Mouse (Mus musculus) neural tube, embryonic 14.5 days (tissue): ENCODE measurements around the gene Ahdc1. TPM values are rescaled to one million over a fixed set of nuclear protein-coding genes. Genes with fewer than 3 reads are reported as not detected.
A peak's percentile ranks its signal among the peaks of the same experiment; 100 is the strongest.

Source experiments
- ATAC-seq: fragments of 200-750 bp; cut with Nextera tagmentation; 2 replicates; pipeline ENCODE4 v1.8.0; 2017; ENCODE audit warnings: low read depth, mild to moderate bottlenecking, moderate TSS enrichment, moderate library complexity
- H3K27ac ChIP-seq: fragments of 300-500 bp; sonication (generic); 2 replicates; pipeline ENCODE4 v1.5.1; 2014; ENCODE audit warnings: low read depth, mild to moderate bottlenecking, control low read depth, low read length, moderate library complexity, mixed read lengths
- H3K27me3 ChIP-seq: fragments of 300-500 bp; sonication (generic); 2 replicates; pipeline ENCODE4 v1.6.1; 2014; ENCODE audit warnings: low read length; ENCODE audit not compliant: control insufficient read depth, insufficient read depth
- H3K36me3 ChIP-seq: fragments of 300-500 bp; sonication (generic); 2 replicates; pipeline ENCODE4 v1.6.1; 2014; ENCODE audit warnings: low read length, mixed read lengths; ENCODE audit not compliant: control insufficient read depth, insufficient read depth
- H3K4me1 ChIP-seq: fragments of 300-500 bp; sonication (generic); 2 replicates; pipeline ENCODE4 v1.6.1; 2014; ENCODE audit warnings: low read length; ENCODE audit not compliant: control insufficient read depth, insufficient read depth
- H3K4me2 ChIP-seq: fragments of 300-500 bp; sonication (generic); 2 replicates; pipeline ENCODE4 v1.6.1; 2014; ENCODE audit warnings: mild to moderate bottlenecking, low read depth, low read length, control low read depth
- H3K4me3 ChIP-seq: fragments of 300-500 bp; sonication (generic); 2 replicates; pipeline ENCODE4 v1.5.1; 2014; ENCODE audit warnings: low read depth, low read length, control low read depth, mixed read lengths
- H3K9ac ChIP-seq: fragments of 300-500 bp; sonication (generic); replicated peaks from 2 replicates; pipeline ENCODE4 v1.6.1; 2014; ENCODE audit warnings: low read depth, mild to moderate bottlenecking, control low read depth, low read length, mixed read lengths
- H3K9me3 ChIP-seq: fragments of 300-500 bp; sonication (generic); 2 replicates; pipeline ENCODE4 v1.6.1; 2016; ENCODE audit warnings: low read length; ENCODE audit not compliant: control insufficient read depth
- WGBS: fragments of 180-500 bp; shearing (Covaris S2); extraction: QIAGEN DNeasy Blood & Tissue Kit; methylation state at CpG from one replicate; pipeline ENCODE4 v1.1.7; 2014; 5-methylcytosine and 5-hydroxymethylcytosine counted together
- polyA plus RNA-seq: library from polyadenylated mRNA; unstranded; fragments of >200 nt; fragmentation: Nextera tagmentation; extraction: Ambion mirVana; gene quantifications from 2 replicates; pipeline ENCODE4 v1.2.1, GENCODE M21; 2014

The Ahdc1 gene
- polyA plus RNA-seq, 1 experiment from 2014 or later = 13.1 TPM

DNA sequence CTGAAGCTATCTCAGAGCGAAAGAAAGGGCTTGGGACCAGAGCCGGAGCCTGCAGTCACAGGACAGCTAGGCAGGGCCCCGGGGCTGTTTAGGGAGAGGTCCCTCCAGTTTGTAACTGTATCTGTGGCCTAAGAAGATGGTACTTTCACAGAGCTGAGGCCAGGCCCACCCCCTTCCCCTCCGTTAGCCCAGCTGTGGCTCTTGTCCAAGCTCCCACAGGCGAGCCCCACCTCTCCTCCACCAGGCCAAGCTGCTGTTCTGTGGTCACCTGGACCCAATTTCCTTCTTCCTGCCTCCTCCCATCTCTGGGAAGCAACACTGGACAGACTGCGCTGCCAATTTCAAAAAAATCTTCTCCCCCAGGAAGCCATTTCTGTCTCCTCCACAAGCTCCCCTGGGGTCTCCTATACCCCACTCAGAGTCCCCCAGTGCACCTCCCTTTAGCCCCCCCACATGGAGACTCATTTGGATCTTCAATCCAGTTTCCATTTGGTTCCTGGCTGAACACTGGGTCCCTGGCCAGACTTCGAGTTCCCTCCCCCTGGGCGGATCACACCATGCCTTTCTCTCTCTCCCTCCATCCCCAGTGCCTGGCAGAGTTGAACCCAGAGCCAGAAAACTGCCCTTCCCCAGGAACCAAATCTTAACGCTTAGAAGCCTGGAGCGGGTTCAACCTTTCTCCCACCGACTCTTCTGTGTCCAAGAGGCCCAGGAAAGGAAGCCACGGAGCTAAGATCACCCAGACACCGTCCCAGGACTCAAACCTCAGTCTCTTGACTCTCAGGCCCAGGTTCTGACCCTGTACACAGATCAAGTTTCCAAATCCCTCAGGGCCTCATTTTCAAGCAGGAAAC is 97.6 kb downstream of the Ahdc1 start:
- H3K27ac ChIP-seq = no peak overlapping the region

DNA sequence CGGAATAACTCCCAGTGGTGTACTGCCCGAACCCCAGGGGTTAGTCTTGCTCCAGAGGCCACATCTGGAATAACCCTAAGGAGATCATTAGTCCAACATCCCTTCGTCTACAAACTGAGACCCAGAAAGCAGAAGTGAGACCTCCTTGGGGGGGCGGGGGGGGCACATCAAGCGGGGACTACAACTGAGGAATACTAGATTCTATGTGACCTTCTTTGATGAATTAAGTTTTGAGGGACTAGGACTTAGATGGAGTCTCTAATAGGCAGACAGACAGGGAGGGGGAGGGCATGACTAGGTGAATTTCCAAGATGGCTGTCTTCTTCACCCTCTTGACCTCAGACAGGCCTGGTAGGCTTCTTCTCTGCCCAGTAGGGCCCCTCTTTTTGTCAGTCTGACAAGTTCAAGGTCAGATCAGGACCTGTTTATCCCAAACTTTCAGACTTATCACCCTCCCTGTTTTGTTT is 98.3 kb downstream of the Ahdc1 start:
- no peaks in the 10 kb centered on the region for H3K4me1 ChIP-seq
- H3K27ac ChIP-seq = no peak overlapping the region
- H3K9ac ChIP-seq = no peak overlapping the region
- ATAC-seq = no peak
- no peaks in the 10 kb centered on the region for H3K27me3 ChIP-seq
- no peak overlapping the region for H3K4me2 ChIP-seq
- H3K9me3 ChIP-seq = no peaks in the 10 kb centered on the region
- H3K4me3 ChIP-seq = no peak overlapping the region
- WGBS = 73% methylated on average over 5 of the region's 5 CpGs
- H3K36me3 ChIP-seq = no peaks in the 10 kb centered on the region

More for the DNA sequence above, 97.6 kb downstream of the Ahdc1 start:
- ATAC-seq = no peak
- Histone ChIP-seq H3K9ac (no peak overlapping the region), H3K36me3 (no peaks in the 10 kb centered on the region), H3K4me3 (no peak overlapping the region), H3K4me2 (no peak overlapping the region), H3K27me3 (no peaks in the 10 kb centered on the region), H3K9me3 (no peaks in the 10 kb centered on the region), H3K4me1 (no peaks in the 10 kb centered on the region)
- WGBS = 82% methylated on average over 13 of the region's 13 CpGs

DNA sequence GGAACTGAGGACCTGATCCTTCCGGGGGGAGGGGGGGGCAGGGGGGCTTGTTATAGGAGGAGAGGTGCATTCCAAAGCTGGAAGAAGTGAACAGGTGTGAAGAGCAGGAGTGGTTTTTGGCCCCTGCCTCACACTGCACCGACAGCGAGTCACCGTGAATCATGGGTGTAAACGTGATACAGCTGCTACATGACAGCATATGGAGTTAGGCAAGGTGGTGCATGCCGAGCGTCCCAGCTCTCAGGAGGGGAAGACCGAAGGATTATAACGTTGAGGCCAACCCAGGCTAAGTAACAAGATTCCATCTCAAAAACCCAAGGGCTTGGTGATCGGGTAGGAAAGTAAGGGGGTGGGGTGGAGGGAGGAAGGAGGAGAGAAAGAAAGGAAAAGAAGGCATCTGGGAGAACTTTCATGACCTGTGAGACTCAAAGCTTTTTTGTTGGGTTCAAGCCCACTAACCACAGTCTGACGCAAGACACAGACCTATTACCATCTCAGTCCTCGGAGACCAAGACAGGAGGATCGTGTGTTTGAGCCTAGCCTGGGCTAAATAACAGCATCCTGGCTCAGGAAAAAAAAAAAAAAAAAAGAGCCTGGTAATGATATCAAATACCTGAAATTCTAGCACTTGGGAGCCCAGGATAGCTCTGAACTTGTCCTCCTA is 101.2 kb downstream of the Ahdc1 start:
- 69% methylated on average over 13 of the region's 13 CpGs for WGBS

GRCm38 (mm10) chr4:133113351-133113882 is 102.4 kb downstream of the Ahdc1 start:
- H3K36me3 ChIP-seq = no peaks in the 10 kb centered on the region
- no peaks in the 10 kb centered on the region for H3K9me3 ChIP-seq
- no peak overlapping the region for H3K4me2 ChIP-seq
- H3K9ac ChIP-seq = no peak overlapping the region
- no peak overlapping the region for H3K27ac ChIP-seq
- H3K4me3 ChIP-seq = no peak overlapping the region
- H3K4me1 ChIP-seq = 0 out of 2 replicates have a peak, but pooled peaks cover 4% of the 10 kb centered on the region
- ATAC-seq = no peak
- 54% methylated on average over 6 of the region's 6 CpGs for WGBS
- no peaks in the 10 kb centered on the region for H3K27me3 ChIP-seq

More for the DNA sequence above, 101.2 kb downstream of the Ahdc1 start:
- Histone ChIP-seq H3K27me3 (no peaks in the 10 kb centered on the region), H3K4me1 (no peaks in the 10 kb centered on the region), H3K9ac (no peak overlapping the region), H3K27ac (no peak overlapping the region), H3K4me3 (no peak overlapping the region), H3K4me2 (no peak overlapping the region), H3K36me3 (no peaks in the 10 kb centered on the region), H3K9me3 (no peaks in the 10 kb centered on the region)
- ATAC-seq = no peak

DNA sequence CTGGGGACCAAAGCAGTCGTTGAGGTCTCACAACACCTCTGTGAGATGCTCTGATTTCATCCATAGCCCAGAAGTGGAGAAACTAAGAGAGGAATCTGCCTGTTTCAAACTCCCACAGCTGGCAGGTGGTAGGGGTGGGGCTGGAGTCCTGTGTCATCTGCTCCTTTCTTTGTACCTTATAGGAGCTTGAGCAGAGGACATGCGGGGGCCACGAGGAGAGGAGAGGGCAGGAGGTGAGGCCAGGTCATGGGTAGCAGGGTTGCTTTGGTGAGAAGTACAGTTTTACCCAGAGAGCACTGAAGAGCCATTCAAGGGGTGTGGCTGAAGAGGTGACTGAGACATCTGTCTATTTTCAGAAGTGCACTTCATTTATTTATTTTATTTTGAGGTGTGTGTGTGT is 103.7 kb downstream of the Ahdc1 start:
- ATAC-seq = no peak
- no peaks in the 10 kb centered on the region for H3K36me3 ChIP-seq

GRCm38 (mm10) chr4:133115721-133116429 is 104.8 kb downstream of the Ahdc1 start:
- H3K27me3 ChIP-seq = no peaks in the 10 kb centered on the region
- H3K4me1 ChIP-seq = 0 out of 2 replicates have a peak, but pooled peaks cover 4% of the 10 kb centered on the region
- peak overlapping the region; percentile 28; the same call in 1 of the 2 replicates for H3K27ac ChIP-seq
- ATAC-seq = 0 out of 2 replicates have a peak, but pooled peaks have one; percentile 16
- H3K9ac ChIP-seq = no peak overlapping the region
- H3K4me3 ChIP-seq = no peak overlapping the region
- H3K36me3 ChIP-seq = no peaks in the 10 kb centered on the region
- H3K4me2 ChIP-seq = no peak overlapping the region
- 64% methylated on average over 14 of the region's 14 CpGs for WGBS
- H3K9me3 ChIP-seq = no peaks in the 10 kb centered on the region

More for the DNA sequence above, 103.7 kb downstream of the Ahdc1 start:
- Histone ChIP-seq H3K27ac (no peak overlapping the region), H3K27me3 (no peaks in the 10 kb centered on the region), H3K4me2 (no peak overlapping the region), H3K9me3 (no peaks in the 10 kb centered on the region), H3K4me1 (0 out of 2 replicates have a peak, but pooled peaks cover 4% of the 10 kb centered on the region), H3K9ac (no peak overlapping the region), H3K4me3 (no peak overlapping the region)
- 86% methylated on average over 3 of the region's 3 CpGs for WGBS

DNA sequence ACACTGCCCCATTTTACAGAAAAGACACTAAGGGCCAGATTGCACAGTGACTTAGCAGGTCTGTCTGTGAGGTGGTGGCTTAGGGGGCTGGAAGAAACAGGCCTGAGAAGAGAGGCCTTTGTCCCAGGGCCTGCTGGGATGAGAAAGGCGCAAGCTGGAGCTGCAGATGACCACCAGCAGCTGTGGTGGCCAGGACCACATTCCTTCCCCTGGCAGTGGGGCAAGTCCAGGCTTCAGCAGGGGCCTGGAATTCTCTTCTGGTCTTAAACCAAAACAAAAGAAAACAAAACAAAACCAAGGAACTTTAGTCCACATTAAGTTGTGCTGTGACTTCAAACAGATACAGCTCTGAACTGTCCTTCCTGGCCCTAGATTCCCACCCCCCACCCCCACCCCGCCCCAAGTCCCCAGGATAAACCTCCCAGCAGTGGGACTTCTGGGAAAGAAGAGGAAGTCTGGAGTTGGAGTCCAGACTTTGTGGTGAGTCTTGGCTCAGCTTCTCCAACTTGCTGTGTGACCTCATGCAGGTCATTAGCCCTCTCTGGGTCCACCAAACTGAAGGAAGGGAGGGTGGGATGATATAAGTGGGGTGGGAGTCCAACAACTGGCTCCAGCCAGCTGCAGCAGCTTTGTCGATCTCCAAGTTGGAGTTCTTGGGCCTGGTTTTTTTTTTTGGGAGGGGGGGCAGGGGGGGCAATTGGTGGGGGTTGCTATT is 105.9 kb downstream of the Ahdc1 start:
- Histone ChIP-seq H3K4me3 (no peak overlapping the region), H3K27me3 (no peaks in the 10 kb centered on the region), H3K36me3 (no peaks in the 10 kb centered on the region), H3K4me2 (no peak overlapping the region), H3K27ac (peak overlapping the region; percentile 62), H3K9ac (no peak overlapping the region), H3K4me1 (0 out of 2 replicates have a peak, but pooled peaks cover 4% of the 10 kb centered on the region), H3K9me3 (no peaks in the 10 kb centered on the region)
- 51% methylated on average over 3 of the region's 3 CpGs for WGBS
- ATAC-seq = no peak
